Mouse (Mus musculus): Measurements from ENCODE around the gene Ank2. TPM values are rescaled to one million over a fixed set of nuclear protein-coding genes. Genes with fewer than 3 reads are reported as not detected.

The Ank2 gene
- total RNA-seq (2023) = 0.41 TPM

GRCm38 (mm10) chr3:127498742-127499400 is at the start of gene Ank2:
TSS of gene Ank2 (minus strand) at chr3:127499350.

Other genes starting within 250 kb of the Ank2 start
- 43.2 TPM for gene Larp7, start 54.0 kb upstream of the Ank2 start, total RNA-seq (2023)
- 9.4 TPM for gene Zgrf1, start 54.1 kb upstream of the Ank2 start, total RNA-seq (2023)
- gene Neurog2, start 133.8 kb upstream of the Ank2 start, total RNA-seq (2023) = not detected

Measured in CD4-positive naive resting alpha-beta T cell, adult 76 days (primary cell).